Mouse (Mus musculus) pancreas, adult 10 weeks (tissue): ENCODE data around the gene Ccdc84. TPM values are rescaled to one million over a fixed set of nuclear protein-coding genes. Genes with fewer than 3 reads are reported as not detected.

Source experiments
- polyA plus RNA-seq: library from polyadenylated mRNA; stranded (reverse); fragments of 350-450 nt; fragmentation: Illumina TruSeq; extraction: RNeasy Lipid Tissue Mini Kit (QIAGEN cat#74804); gene quantifications from one replicate; pipeline ENCODE4 v1.2.3, GENCODE M21; 2015; ENCODE audit warnings: low read depth, low replicate concordance; ENCODE audit not compliant: insufficient read depth

Ccdc84 gene
- polyA plus RNA-seq, result 37.6 TPM

GRCm38 (mm10) chr9:44418519-44419385 is at the start of gene Ccdc84:
Ccdc84 (minus strand) TSS chr9:44418569.

GRCm38 (mm10) chr9:44454891-44455220 is 36.5 kb upstream of the Ccdc84 start, which contains the start of gene Upk2:
Upk2 (minus strand) TSS chr9:44454976.

DNA sequence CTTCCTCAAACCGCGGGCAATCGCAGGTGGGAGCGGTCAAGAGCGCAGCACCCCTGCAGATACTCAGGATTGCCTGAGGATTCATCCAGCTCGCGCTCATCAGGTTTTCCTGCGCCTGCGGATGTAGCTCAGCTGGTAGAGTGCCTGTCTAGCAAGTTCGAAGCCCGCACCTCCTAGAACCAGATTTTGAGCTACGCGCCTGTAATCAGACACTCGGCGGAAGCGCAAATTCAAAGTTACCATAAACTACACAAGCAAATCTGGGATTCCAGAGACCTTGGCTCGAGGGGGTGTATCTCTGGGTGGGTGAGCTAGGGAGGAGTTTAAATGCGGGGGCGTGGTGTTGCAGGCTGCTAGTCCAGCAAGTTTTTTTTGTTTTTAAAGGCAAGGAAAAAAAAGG is 22.6 kb upstream of the Ccdc84 start, which contains the start of gene Foxr1:
TSS of gene Foxr1 (minus strand) at position 176 of the 400 bp plus-strand sequence.

DNA sequence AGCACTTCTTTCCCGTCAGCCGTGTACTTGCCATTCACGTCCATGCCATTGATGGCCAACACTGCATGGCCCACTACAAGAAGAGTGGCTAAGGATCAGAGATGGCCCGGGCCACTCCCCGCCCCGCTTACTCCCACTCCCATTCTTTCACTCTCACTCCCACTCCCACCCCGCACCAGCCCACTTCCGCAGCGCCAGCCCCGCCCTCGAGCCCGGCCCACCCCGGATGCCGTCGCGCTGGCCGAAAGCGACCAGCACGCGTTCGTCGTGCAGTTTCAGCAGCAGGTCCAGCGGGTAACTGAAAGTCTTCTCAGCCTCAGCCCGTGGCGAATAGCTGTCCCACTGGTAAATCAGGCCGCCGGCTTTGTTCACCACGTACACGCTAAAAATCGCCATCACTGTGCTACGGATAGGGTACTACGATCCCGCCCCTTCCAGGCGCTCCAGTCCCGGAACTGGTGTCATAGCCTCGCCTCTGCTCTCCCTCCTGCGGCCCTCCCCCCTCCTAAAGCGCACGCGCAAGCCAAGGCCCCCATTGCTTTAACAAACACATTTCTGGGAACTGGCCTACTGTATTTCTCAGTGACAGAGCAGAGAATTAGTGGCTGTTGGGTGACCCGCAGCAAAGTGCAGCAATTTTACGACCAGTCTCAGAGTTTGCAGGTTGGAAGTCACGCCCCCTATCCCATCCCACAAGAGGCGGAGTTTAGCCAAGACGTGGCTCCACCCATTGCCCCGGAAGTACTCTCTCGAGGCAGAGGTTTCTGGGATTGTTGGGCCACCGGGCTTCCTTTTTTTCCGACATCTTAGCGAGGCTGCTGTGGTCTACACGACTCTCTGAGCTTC is 11.2 kb downstream of the Ccdc84 start, which contains the start of the genes Rps25 and Trappc4:
TSS of gene Rps25 (plus strand) at position 234 of the 846 bp plus-strand sequence.
TSS of gene Trappc4 (minus strand) at position 695 of the 846 bp plus-strand sequence.

DNA sequence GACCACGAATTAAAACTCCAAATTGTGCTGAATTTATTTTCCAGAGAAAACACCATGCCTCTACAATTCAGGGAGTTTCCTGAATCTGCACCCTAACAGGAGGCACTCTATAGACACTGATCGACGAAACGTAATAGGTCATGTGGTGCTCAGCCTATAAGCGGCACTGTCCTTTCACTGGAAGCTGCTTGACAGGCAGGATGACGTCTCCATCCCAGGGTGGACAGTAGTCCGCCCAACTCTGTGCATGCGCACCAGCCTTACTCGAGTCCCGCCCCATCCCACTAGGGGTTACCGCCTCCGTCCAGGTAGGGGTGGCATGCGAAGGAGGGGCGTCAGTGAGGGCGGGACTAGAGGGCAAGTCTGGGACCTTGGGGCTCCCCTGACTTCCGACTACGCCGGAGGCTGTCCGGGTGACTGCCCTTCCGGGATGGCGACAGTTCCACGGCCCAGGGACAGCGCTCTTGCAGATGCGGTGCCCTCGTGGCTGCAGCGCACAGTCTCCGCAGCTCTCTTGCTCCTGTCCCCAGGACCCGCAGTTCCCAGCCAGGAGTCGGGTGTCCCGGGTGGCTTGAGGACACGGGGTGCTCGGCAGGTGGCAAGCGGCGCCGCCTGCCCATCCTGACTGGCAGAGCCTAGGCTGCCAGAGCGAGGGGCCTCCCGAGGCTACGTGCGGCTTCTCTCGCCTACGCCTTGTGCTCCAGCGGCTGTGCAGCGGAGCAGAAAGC is 21.5 kb downstream of the Ccdc84 start, which contains the start of gene Slc37a4:
TSS of gene Slc37a4 (plus strand) at position 169 of the 728 bp plus-strand sequence.

GRCm38 (mm10) chr9:44379054-44379834 is 39.1 kb downstream of the Ccdc84 start, which contains the start of gene Hyou1:
Hyou1 (plus strand) TSS chr9:44379490.

GRCm38 (mm10) chr9:44361190-44361917 is 57.0 kb downstream of the Ccdc84 start, which contains the start of gene Vps11:
Vps11 (minus strand) TSS chr9:44361670.

Other genes with a start within 250 kb of the Ccdc84 start
- gene Cbl, start 184.5 kb downstream of the Ccdc84 start, polyA plus RNA-seq, result 3.7 TPM
- not detected for gene Ccdc153, start 177.9 kb downstream of the Ccdc84 start, polyA plus RNA-seq
- not detected for gene Pdzd3, start 167.1 kb downstream of the Ccdc84 start, polyA plus RNA-seq
- 1.5 TPM for gene Nlrx1, start 150.0 kb downstream of the Ccdc84 start, polyA plus RNA-seq
- gene Abcg4, start 130.0 kb downstream of the Ccdc84 start, polyA plus RNA-seq, result not detected
- 6.1 TPM for gene Hinfp, start 112.9 kb downstream of the Ccdc84 start, polyA plus RNA-seq
- 7.6 TPM for gene C2cd2l, start 98.3 kb downstream of the Ccdc84 start, polyA plus RNA-seq
- 13.7 TPM for gene Dpagt1, start 92.5 kb downstream of the Ccdc84 start, polyA plus RNA-seq
- 5.7 TPM for gene H2afx, start 83.9 kb downstream of the Ccdc84 start, polyA plus RNA-seq
- 13.2 TPM for gene Hmbs, start 74.3 kb downstream of the Ccdc84 start, polyA plus RNA-seq
- gene Vps11, start 56.9 kb downstream of the Ccdc84 start, polyA plus RNA-seq, result 10.4 TPM
- 69.6 TPM for gene Hyou1, start 39.1 kb downstream of the Ccdc84 start, polyA plus RNA-seq
- gene Slc37a4, start 21.7 kb downstream of the Ccdc84 start, polyA plus RNA-seq, result 13.2 TPM
- gene Rps25, start 11.4 kb downstream of the Ccdc84 start, polyA plus RNA-seq, result 701 TPM
- gene Trappc4, start 11.0 kb downstream of the Ccdc84 start, polyA plus RNA-seq, result 19.2 TPM
- not detected for gene Foxr1, start 22.6 kb upstream of the Ccdc84 start, polyA plus RNA-seq
- not detected for gene Upk2, start 36.4 kb upstream of the Ccdc84 start, polyA plus RNA-seq
- 7.3 TPM for gene Bcl9l, start 64.3 kb upstream of the Ccdc84 start, polyA plus RNA-seq
- not detected for gene Cxcr5, start 143.3 kb upstream of the Ccdc84 start, polyA plus RNA-seq
- gene Ddx6, start 186.3 kb upstream of the Ccdc84 start, polyA plus RNA-seq, result 16.2 TPM